Mouse (Mus musculus) stomach, postnatal 0 days (tissue): Measurements from ENCODE around the gene Wdr70. TPM values are rescaled to one million over a fixed set of nuclear protein-coding genes. Genes with fewer than 3 reads are reported as not detected.

Experiments
- ATAC-seq: fragments of 200-750 bp; cut with Nextera tagmentation; 2 replicates; pipeline ENCODE4 v1.8.0; 2017; ENCODE audit not compliant: low FRiP score, low TSS enrichment
- DNase-seq: peaks from one replicate; pipeline ENCODE4 v3.0.0-alpha.2; 2016; ENCODE audit warnings: low spot score
- H3K27ac ChIP-seq: fragments of 300-500 bp; sonication (generic); replicated peaks from 2 replicates; pipeline ENCODE4 v1.5.1; 2014; ENCODE audit warnings: mild to moderate bottlenecking, control low read depth
- H3K27me3 ChIP-seq: fragments of 300-500 bp; sonication (generic); 2 replicates; pipeline ENCODE4 v1.6.1; 2014; ENCODE audit warnings: low read length; ENCODE audit not compliant: control insufficient read depth, insufficient read depth
- H3K36me3 ChIP-seq: fragments of 300-500 bp; sonication (generic); 2 replicates; pipeline ENCODE4 v1.6.1; 2014; ENCODE audit warnings: low read length, mixed read lengths; ENCODE audit not compliant: control insufficient read depth, insufficient read depth
- H3K4me1 ChIP-seq: fragments of 300-500 bp; sonication (generic); replicated peaks from 2 replicates; pipeline ENCODE4 v1.6.1; 2014; ENCODE audit warnings: antibody characterized with exemption; ENCODE audit not compliant: control insufficient read depth, insufficient read depth
- H3K4me2 ChIP-seq: fragments of 300-500 bp; sonication (generic); replicated peaks from 2 replicates; pipeline ENCODE4 v1.6.1; 2014; ENCODE audit warnings: low read depth, mild to moderate bottlenecking, control low read depth, moderate library complexity
- H3K4me3 ChIP-seq: fragments of 300-500 bp; sonication (generic); 2 replicates; pipeline ENCODE4 v1.5.1; 2014; ENCODE audit warnings: low read depth, low read length, control low read depth
- H3K9ac ChIP-seq: fragments of 300-500 bp; sonication (generic); 2 replicates; pipeline ENCODE4 v1.6.1; 2014; ENCODE audit warnings: mild to moderate bottlenecking, low read length, control low read depth, mixed read lengths
- H3K9me3 ChIP-seq: fragments of 300-500 bp; sonication (generic); 2 replicates; pipeline ENCODE4 v1.6.1; 2016; ENCODE audit warnings: low read length; ENCODE audit not compliant: control insufficient read depth
- CTCF ChIP-seq: IDR thresholded peaks from 2 replicates; pipeline ENCODE4 v1.5.1; 2016; ENCODE audit warnings: antibody characterized with exemption, low read depth, mild to moderate bottlenecking, moderate library complexity
- EP300 ChIP-seq: optimal IDR thresholded peaks from 2 replicates; pipeline ENCODE3; 2016; ENCODE audit warnings: antibody characterized with exemption
- WGBS: fragments of 180-500 bp; shearing (Covaris S2); extraction: QIAGEN DNeasy Blood & Tissue Kit; methylation state at CpG from one replicate; pipeline ENCODE4 v1.1.7; 2014; 5-methylcytosine and 5-hydroxymethylcytosine counted together
- polyA plus RNA-seq: library from polyadenylated mRNA; unstranded; fragments of >200 nt; fragmentation: Nextera tagmentation; extraction: Ambion mirVana; gene quantifications from 2 replicates; pipeline ENCODE4 v1.2.1, GENCODE M21; 2015

The Wdr70 gene
- polyA plus RNA-seq, 1 experiment from 2014 or later = 22.6 TPM

DNA sequence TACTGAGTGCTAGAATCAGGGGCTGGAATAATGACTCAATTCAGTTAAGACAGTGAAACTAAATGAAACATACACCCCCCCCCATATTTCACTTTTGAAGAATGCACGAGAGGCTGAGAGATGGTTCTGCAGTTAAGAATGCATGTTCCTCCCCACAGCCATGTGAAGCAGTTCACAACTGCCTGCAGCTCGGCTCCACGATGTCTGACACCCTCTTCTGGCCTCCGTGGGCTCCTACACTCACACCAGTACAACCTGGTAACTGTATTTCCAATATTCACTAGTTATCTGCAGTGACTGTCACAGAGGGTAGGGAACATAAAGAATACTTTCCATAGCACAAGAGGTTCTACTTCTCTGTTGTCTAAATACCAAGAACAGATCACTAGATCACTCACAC is 59.2 kb downstream of the Wdr70 start:
- Histone ChIP-seq H3K27me3 (no peaks in the 10 kb centered on the region), H3K4me2 (no peak overlapping the region), H3K27ac (no peak overlapping the region), H3K9me3 (no peaks in the 10 kb centered on the region), H3K36me3 (no peaks in the 10 kb centered on the region), H3K9ac (no peak overlapping the region), H3K4me3 (no peak overlapping the region), H3K4me1 (no peaks in the 10 kb centered on the region)
- 66% methylated on average over 4 of the region's 4 CpGs for WGBS
- ATAC-seq (no peak), DNase-seq (no peak)
- TF ChIP-seq EP300 = no peak
- TF ChIP-seq CTCF = peak; percentile 57

DNA sequence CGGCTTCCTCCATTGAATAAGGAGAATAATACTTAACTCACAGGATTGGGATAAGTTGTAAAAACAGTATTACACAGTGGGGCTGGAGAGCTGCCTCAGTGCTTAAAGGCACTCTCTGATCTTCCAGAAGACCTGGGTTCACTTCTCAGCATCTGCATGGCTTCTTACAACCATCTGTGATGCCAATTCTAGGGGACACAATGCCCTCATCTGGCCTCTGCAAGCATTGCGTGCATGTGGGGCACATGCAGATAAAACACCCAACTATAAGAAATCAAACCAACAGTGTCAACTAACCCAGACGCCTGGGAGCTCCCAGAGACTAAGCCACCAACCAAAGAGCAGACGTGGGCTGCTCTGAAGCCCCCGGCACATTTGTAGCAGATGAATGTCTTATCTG is 60.6 kb downstream of the Wdr70 start:
- Histone ChIP-seq H3K36me3 (no peaks in the 10 kb centered on the region), H3K27ac (no peak overlapping the region), H3K4me1 (no peaks in the 10 kb centered on the region), H3K27me3 (no peaks in the 10 kb centered on the region), H3K4me2 (no peak overlapping the region), H3K4me3 (no peak overlapping the region), H3K9me3 (no peaks in the 10 kb centered on the region), H3K9ac (no peak overlapping the region)
- TF ChIP-seq CTCF (peak; percentile 41), EP300 (no peak)
- DNase-seq = no peak
- 90% methylated on average over 5 of the region's 5 CpGs for WGBS
- no peak for ATAC-seq

DNA sequence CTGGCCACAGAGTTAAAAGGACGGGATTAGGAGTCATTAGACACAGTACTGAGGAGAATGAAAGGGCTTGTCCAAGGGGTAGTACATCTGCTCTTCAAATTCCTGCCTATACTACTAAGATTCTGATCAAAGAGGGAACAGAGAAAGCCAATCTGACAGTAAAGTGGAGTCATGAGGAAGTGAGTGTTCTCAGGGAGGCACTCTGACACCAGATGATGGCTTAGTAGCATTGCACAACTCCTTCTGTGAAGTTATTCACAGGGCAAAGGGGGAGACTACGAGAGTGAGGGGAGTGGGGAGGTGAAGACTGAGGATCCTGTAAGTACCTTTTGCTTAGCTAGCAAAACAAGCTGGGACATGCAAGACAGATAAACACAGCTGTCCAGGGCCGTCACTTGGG is 61.2 kb downstream of the Wdr70 start:
- Histone ChIP-seq H3K36me3 (no peaks in the 10 kb centered on the region), H3K4me3 (no peak overlapping the region), H3K27me3 (no peaks in the 10 kb centered on the region), H3K9ac (no peak overlapping the region), H3K27ac (no peak overlapping the region), H3K4me1 (no peaks in the 10 kb centered on the region), H3K4me2 (no peak overlapping the region), H3K9me3 (no peaks in the 10 kb centered on the region)
- TF ChIP-seq CTCF (no peak), EP300 (no peak)
- no peak for ATAC-seq
- no peak for DNase-seq
- 75% methylated on average over 3 of the region's 3 CpGs for WGBS

- WGBS = 78% methylated on average over 7 of the region's 7 CpGs
- TF ChIP-seq EP300 = no peak
- TF ChIP-seq CTCF = no peak
Observed at GRCm38 (mm10) chr15:8031211-8031610, 67.8 kb downstream of the Wdr70 start.

DNA sequence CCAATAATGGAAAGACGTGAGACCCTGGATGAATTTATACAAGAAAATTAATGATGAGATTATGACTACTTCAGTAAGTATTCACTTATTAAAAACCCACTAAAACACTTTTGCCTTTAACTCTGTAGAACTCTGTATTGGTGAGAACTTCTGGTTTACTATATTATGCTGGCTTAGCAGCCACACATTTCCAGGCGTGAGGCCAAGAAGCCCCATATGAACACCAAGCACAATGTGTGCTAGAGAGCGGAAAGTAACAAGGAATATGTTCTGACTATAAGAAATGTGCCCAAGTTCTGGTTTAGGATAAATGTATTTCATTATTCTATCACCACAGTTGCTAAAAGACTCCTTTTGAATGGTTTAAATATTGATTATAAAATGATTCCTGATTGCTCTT is 68.4 kb downstream of the Wdr70 start:
- Histone ChIP-seq H3K4me1 (no peaks in the 10 kb centered on the region), H3K36me3 (no peaks in the 10 kb centered on the region), H3K9me3 (no peaks in the 10 kb centered on the region), H3K4me2 (no peak overlapping the region), H3K27me3 (no peaks in the 10 kb centered on the region), H3K27ac (no peak overlapping the region), H3K4me3 (no peak overlapping the region), H3K9ac (no peak overlapping the region)
- 64% methylated on average over 3 of the region's 3 CpGs for WGBS
- ATAC-seq = no peak
- no peak for TF ChIP-seq EP300
- no peak for TF ChIP-seq CTCF
- DNase-seq = no peak

More at GRCm38 (mm10) chr15:8031211-8031610, 67.8 kb downstream of the Wdr70 start:
- Histone ChIP-seq H3K27ac (no peak overlapping the region), H3K9me3 (no peaks in the 10 kb centered on the region), H3K36me3 (no peaks in the 10 kb centered on the region), H3K27me3 (no peaks in the 10 kb centered on the region), H3K4me2 (no peak overlapping the region), H3K9ac (no peak overlapping the region), H3K4me3 (no peak overlapping the region), H3K4me1 (no peaks in the 10 kb centered on the region)
- no peak for ATAC-seq
- no peak for DNase-seq

DNA sequence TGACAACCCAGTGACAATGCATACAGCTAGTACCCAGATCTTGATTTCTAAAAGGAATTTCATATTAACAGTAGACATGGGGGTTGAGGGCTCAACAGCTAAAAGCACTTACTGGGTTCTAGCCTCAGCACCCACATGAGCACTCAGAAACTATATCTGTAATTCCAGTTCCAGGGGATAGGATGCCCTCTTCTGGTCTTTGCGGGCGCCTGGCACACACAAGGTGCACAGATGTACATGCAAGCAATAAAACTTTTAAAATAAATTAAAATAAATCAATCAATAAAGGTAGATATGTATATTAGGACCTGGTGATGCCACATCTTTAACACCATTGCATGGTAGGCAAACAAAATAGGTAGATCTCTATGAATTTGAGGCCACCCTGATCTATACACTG is 71.5 kb downstream of the Wdr70 start:
- H3K9ac ChIP-seq = no peak overlapping the region
- H3K4me1 ChIP-seq = no peaks in the 10 kb centered on the region
- no peak overlapping the region for H3K4me2 ChIP-seq
- no peaks in the 10 kb centered on the region for H3K36me3 ChIP-seq
- TF ChIP-seq EP300 (no peak), CTCF (peak; percentile 42)
- H3K4me3 ChIP-seq = no peak overlapping the region
- H3K27me3 ChIP-seq = no peaks in the 10 kb centered on the region
- 94% methylated on average over 2 of the region's 2 CpGs for WGBS
- no peak overlapping the region for H3K27ac ChIP-seq
- no peaks in the 10 kb centered on the region for H3K9me3 ChIP-seq
- DNase-seq = no peak
- ATAC-seq = no peak
